Mouse (Mus musculus): Measurements from ENCODE around the gene Aknad1. TPM values are rescaled to one million over a fixed set of nuclear protein-coding genes. Genes with fewer than 3 reads are reported as not detected.

Aknad1 gene
- polyA plus RNA-seq, 1 experiment from 2014 or later, result 0.30 TPM

GRCm38 (mm10) chr3:108781884-108782270, 42.4 kb downstream of the Aknad1 start:
- Histone ChIP-seq H3K27ac (replicated peaks) (0 out of 2 replicates have a peak overlapping the region, but pooled peaks have one; percentile 59), H3K4me1 (replicated peaks; ENCODE audit: control insufficient read depth, insufficient read depth) (peaks cover 4% of the 10 kb centered on the region), H3K36me3 (ENCODE audit: control insufficient read depth, insufficient read depth, low read length) (no peaks in the 10 kb centered on the region), H3K4me2 (replicated peaks; ENCODE audit: low read depth) (no peak overlapping the region), H3K27me3 (ENCODE audit: control insufficient read depth, insufficient read depth, low read length) (no peaks in the 10 kb centered on the region), H3K4me3 (ENCODE audit: low read depth, low read length) (no peak overlapping the region), H3K9ac (ENCODE audit: low read length) (no peak overlapping the region), H3K9me3 (ENCODE audit: control insufficient read depth, low read length) (0 out of 2 replicates have a peak, but pooled peaks cover 2% of the 10 kb centered on the region)
- TF ChIP-seq CTCF (IDR thresholded peaks at IDR 0.05; ENCODE audit: low read depth) (no peak), EP300 (optimal IDR thresholded peaks at IDR 0.05) (no peak)
- 61% methylated on average over 5 of the region's 5 CpGs for WGBS
- DNase-seq (ENCODE audit: low spot score), result no peak
- ATAC-seq (ENCODE audit: low FRiP score, low TSS enrichment), result peak; percentile 27; the same call in 1 of the 2 replicates

GRCm38 (mm10) chr3:108782364-108782895, 43.0 kb downstream of the Aknad1 start:
- TF ChIP-seq CTCF (IDR thresholded peaks at IDR 0.05; ENCODE audit: low read depth) (no peak), EP300 (optimal IDR thresholded peaks at IDR 0.05) (no peak)
- 0 out of 2 replicates have a peak, but pooled peaks cover 2% of the 10 kb centered on the region for H3K9me3 ChIP-seq (ENCODE audit: control insufficient read depth, low read length)
- no peaks in the 10 kb centered on the region for H3K36me3 ChIP-seq (ENCODE audit: control insufficient read depth, insufficient read depth, low read length)
- 28% methylated on average over 6 of the region's 6 CpGs for WGBS
- H3K9ac ChIP-seq (ENCODE audit: low read length), result no peak overlapping the region
- no peak overlapping the region for H3K4me2 ChIP-seq (replicated peaks; ENCODE audit: low read depth)
- H3K4me3 ChIP-seq (ENCODE audit: low read depth, low read length), result no peak overlapping the region
- H3K4me1 ChIP-seq (replicated peaks; ENCODE audit: control insufficient read depth, insufficient read depth), result peaks cover 4% of the 10 kb centered on the region
- no peaks in the 10 kb centered on the region for H3K27me3 ChIP-seq (ENCODE audit: control insufficient read depth, insufficient read depth, low read length)
- ATAC-seq (ENCODE audit: low FRiP score, low TSS enrichment), result peak; percentile 53; the same call in 1 of the 2 replicates
- no peak for DNase-seq (ENCODE audit: low spot score)
- peak overlapping the region; percentile 81 for H3K27ac ChIP-seq (replicated peaks)

GRCm38 (mm10) chr3:108786520-108786919, 47.1 kb downstream of the Aknad1 start:
- WGBS, result 67% methylated on average over 6 of the region's 6 CpGs
- no peak overlapping the region for H3K27ac ChIP-seq (replicated peaks)

GRCm38 (mm10) chr3:108787754-108788454, 48.4 kb downstream of the Aknad1 start:
- Histone ChIP-seq H3K36me3 (ENCODE audit: control insufficient read depth, insufficient read depth, low read length) (peaks cover 7% of the 10 kb centered on the region; the same call in 1 of the 2 replicates), H3K27me3 (ENCODE audit: control insufficient read depth, insufficient read depth, low read length) (no peaks in the 10 kb centered on the region), H3K4me3 (ENCODE audit: low read depth, low read length) (no peak overlapping the region), H3K9me3 (ENCODE audit: control insufficient read depth, low read length) (0 out of 2 replicates have a peak, but pooled peaks cover 2% of the 10 kb centered on the region), H3K4me1 (replicated peaks; ENCODE audit: control insufficient read depth, insufficient read depth) (no peaks in the 10 kb centered on the region), H3K9ac (ENCODE audit: low read length) (no peak overlapping the region), H3K4me2 (replicated peaks; ENCODE audit: low read depth) (no peak overlapping the region), H3K27ac (replicated peaks) (no peak overlapping the region)
- TF ChIP-seq CTCF (IDR thresholded peaks at IDR 0.05; ENCODE audit: low read depth) (no peak), EP300 (optimal IDR thresholded peaks at IDR 0.05) (no peak)
- 49% methylated on average over 12 of the region's 12 CpGs for WGBS
- ATAC-seq (ENCODE audit: low FRiP score, low TSS enrichment) (no peak), DNase-seq (ENCODE audit: low spot score) (no peak)

More at GRCm38 (mm10) chr3:108786520-108786919, 47.1 kb downstream of the Aknad1 start:
- Histone ChIP-seq H3K27me3 (ENCODE audit: control insufficient read depth, insufficient read depth, low read length) (no peaks in the 10 kb centered on the region), H3K4me2 (replicated peaks; ENCODE audit: low read depth) (no peak overlapping the region), H3K4me1 (replicated peaks; ENCODE audit: control insufficient read depth, insufficient read depth) (no peaks in the 10 kb centered on the region), H3K9ac (ENCODE audit: low read length) (no peak overlapping the region), H3K9me3 (ENCODE audit: control insufficient read depth, low read length) (0 out of 2 replicates have a peak, but pooled peaks cover 2% of the 10 kb centered on the region), H3K4me3 (ENCODE audit: low read depth, low read length) (no peak overlapping the region), H3K36me3 (ENCODE audit: control insufficient read depth, insufficient read depth, low read length) (no peaks in the 10 kb centered on the region)
- DNase-seq (ENCODE audit: low spot score) (no peak), ATAC-seq (ENCODE audit: low FRiP score, low TSS enrichment) (no peak)
- TF ChIP-seq EP300 (optimal IDR thresholded peaks at IDR 0.05) (no peak), CTCF (IDR thresholded peaks at IDR 0.05; ENCODE audit: low read depth) (no peak)

GRCm38 (mm10) chr3:108788455-108788794, 49.0 kb downstream of the Aknad1 start:
- Histone ChIP-seq H3K9ac (ENCODE audit: low read length) (no peak overlapping the region), H3K4me2 (replicated peaks; ENCODE audit: low read depth) (no peak overlapping the region), H3K36me3 (ENCODE audit: control insufficient read depth, insufficient read depth, low read length) (peaks cover 7% of the 10 kb centered on the region; the same call in 1 of the 2 replicates), H3K4me3 (ENCODE audit: low read depth, low read length) (no peak overlapping the region), H3K27ac (replicated peaks) (no peak overlapping the region), H3K27me3 (ENCODE audit: control insufficient read depth, insufficient read depth, low read length) (no peaks in the 10 kb centered on the region), H3K9me3 (ENCODE audit: control insufficient read depth, low read length) (0 out of 2 replicates have a peak, but pooled peaks cover 2% of the 10 kb centered on the region), H3K4me1 (replicated peaks; ENCODE audit: control insufficient read depth, insufficient read depth) (no peaks in the 10 kb centered on the region)
- no peak for TF ChIP-seq CTCF (IDR thresholded peaks at IDR 0.05; ENCODE audit: low read depth)
- TF ChIP-seq EP300 (optimal IDR thresholded peaks at IDR 0.05), result no peak
- 65% methylated on average over 4 of the region's 4 CpGs for WGBS
- ATAC-seq (ENCODE audit: low FRiP score, low TSS enrichment) (no peak), DNase-seq (ENCODE audit: low spot score) (no peak)

- Histone ChIP-seq H3K9me3 (ENCODE audit: control insufficient read depth, low read length) (0 out of 2 replicates have a peak, but pooled peaks cover 2% of the 10 kb centered on the region), H3K4me3 (ENCODE audit: low read depth, low read length) (no peak overlapping the region), H3K4me1 (replicated peaks; ENCODE audit: control insufficient read depth, insufficient read depth) (no peaks in the 10 kb centered on the region), H3K27ac (replicated peaks) (0 out of 2 replicates have a peak overlapping the region, but pooled peaks have one; percentile 2), H3K4me2 (replicated peaks; ENCODE audit: low read depth) (no peak overlapping the region), H3K27me3 (ENCODE audit: control insufficient read depth, insufficient read depth, low read length) (no peaks in the 10 kb centered on the region), H3K36me3 (ENCODE audit: control insufficient read depth, insufficient read depth, low read length) (peaks cover 7% of the 10 kb centered on the region; the same call in 1 of the 2 replicates), H3K9ac (ENCODE audit: low read length) (no peak overlapping the region)
- DNase-seq (ENCODE audit: low spot score) (no peak), ATAC-seq (ENCODE audit: low FRiP score, low TSS enrichment) (no peak)
- WGBS, result 78% methylated on average over 5 of the region's 5 CpGs
- no peak for TF ChIP-seq EP300 (optimal IDR thresholded peaks at IDR 0.05)
- no peak for TF ChIP-seq CTCF (IDR thresholded peaks at IDR 0.05; ENCODE audit: low read depth)
Observed at GRCm38 (mm10) chr3:108789299-108789698, 49.8 kb downstream of the Aknad1 start.

All from stomach, postnatal 0 days (tissue).